Mouse (Mus musculus): ENCODE results near the gene Gm21987.
A peak's percentile ranks its signal among the peaks of the same experiment; 100 is the strongest.
"Not testable (repeated sequence)": the region's sequence is repeated elsewhere in the genome, so short reads cannot be mapped to it uniquely, and the experiment has no call there.

Gene Gm21987

GRCm38 (mm10) chr16:38346529-38347325 is at the start of gene Gm21987, which contains the start of gene Cox17:
Gm21987 (plus strand) TSS chr16:38347040.
Cox17 (plus strand) TSS chr16:38346991.
- peak; percentile 91 to 96 for DNase-seq (ENCODE audit: low spot score in 2 of 2)

DNA sequence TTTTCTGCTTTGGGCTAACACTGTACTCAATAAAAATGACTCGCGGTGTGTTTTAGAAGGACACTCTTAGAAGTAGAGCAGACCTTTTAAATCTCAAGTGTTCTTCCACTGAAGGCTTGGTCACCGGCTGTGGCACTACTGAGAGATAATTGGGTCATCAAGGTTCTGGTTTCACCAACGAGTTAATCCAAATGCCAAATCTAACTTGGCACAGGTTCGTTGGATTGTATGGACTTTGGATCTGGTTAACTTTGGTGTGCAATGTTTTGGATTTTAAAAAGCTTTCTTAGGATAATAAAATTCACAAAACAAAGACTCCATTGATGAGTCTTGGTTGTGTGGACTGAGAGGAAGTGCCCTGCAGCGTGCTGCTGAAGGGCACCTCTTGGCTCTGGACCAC is 48.4 kb upstream of the Gm21987 start:
- DNase-seq (ENCODE audit: low spot score in 2 of 2), result no peak

- no peak for DNase-seq (ENCODE audit: low spot score in 2 of 2)
Measured at GRCm38 (mm10) chr16:38302367-38302766, 44.5 kb upstream of the Gm21987 start.

GRCm38 (mm10) chr16:38304460-38305194 is 42.2 kb upstream of the Gm21987 start:
- DNase-seq (ENCODE audit: low spot score in 2 of 2), result peak in 1 of 2 experiments; percentile 11

DNA sequence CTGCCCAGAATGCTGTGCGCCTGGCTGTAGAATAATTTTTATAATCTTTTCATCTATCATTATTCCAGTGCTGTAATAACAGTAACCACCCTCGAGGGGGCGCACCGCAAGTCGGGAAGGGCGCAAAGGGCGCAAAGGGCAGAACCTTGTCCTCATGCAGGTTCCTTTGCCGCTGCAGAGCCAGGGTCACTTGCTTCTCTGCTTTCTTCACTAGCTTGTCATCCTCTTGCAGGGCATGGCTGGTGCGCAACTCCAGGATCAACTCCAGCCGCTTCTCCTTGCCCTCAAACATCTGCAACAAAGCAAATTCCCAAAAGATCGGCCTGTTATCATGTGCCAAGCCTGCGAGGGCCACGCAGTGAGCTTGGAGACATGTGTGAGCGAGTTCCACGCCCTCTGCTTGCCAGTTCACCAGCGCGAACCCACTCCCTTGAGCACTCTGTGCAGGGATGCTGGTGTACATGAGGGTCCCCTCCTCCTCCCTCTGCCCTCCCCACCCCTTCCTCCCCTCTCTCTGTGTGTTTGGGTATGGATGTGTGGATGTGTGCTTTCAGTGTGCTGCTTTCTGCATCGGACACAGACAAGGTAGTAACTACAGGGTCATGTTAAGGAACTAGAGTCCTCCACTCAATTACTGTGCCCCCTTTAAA is 40.1 kb upstream of the Gm21987 start:
- no peak for DNase-seq (ENCODE audit: low spot score in 2 of 2)

DNA sequence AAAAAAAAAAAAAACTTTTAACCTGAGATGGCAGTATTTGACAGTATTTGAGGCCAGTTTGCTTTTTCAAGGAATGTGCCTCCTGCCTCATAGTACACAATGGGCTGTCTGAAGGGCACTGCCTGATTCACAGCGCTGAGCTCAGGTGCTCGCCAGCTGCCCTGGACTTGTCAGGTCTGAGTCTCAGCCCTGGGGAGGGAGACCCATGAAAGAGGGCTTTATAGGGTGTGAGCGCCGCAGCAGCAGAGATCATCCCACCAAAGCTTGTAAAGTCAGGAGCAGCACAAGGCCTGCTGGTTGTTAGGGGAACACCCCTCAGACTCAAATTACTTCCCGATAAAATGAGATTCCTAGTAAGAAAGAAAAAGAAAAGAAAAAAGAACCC is 39.6 kb upstream of the Gm21987 start:
- DNase-seq (ENCODE audit: low spot score in 2 of 2), result no peak

- no peak for DNase-seq (ENCODE audit: low spot score in 2 of 2)
Measured at GRCm38 (mm10) chr16:38307651-38308050, 39.2 kb upstream of the Gm21987 start.

DNA sequence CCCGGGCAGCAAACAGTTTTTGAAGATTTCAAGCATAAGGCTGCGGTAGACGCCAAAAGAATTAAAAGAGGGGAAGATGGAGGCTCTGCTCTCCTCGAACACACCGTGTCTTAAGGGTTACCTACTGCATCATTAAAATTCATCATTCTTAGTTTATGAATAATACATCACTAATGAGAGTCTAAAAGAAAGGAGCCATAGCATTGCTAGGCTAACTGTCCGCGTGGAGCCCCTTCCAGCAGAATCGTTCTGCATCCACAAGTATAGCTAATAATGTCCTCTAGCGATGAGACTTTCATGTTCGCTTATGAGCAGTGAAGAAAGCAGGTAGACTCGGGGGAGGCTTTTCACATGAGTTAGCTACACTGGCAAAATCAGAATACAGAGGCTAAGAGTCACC is 38.6 kb upstream of the Gm21987 start:
- no peak for DNase-seq (ENCODE audit: low spot score in 2 of 2)

DNA sequence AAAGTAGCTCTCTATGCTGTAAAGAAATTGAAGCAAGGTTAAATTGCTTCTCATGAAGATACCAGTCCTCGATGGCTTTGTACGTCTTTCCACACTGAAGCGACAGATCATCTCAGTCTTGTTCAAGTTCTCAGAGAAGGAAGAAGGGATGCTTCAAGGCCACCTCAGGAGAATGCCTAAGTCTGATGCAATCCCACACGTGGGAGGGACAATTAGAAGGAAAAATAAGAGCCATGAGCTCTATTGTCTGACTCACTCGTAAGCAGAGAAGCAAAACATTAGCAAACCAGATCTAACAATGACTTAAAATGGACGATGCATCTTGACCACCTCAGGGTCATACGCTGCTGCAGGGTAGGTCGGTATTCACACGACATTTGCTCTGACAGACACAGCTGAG is 28.3 kb upstream of the Gm21987 start:
- DNase-seq (ENCODE audit: low spot score in 2 of 2), result no peak

DNA sequence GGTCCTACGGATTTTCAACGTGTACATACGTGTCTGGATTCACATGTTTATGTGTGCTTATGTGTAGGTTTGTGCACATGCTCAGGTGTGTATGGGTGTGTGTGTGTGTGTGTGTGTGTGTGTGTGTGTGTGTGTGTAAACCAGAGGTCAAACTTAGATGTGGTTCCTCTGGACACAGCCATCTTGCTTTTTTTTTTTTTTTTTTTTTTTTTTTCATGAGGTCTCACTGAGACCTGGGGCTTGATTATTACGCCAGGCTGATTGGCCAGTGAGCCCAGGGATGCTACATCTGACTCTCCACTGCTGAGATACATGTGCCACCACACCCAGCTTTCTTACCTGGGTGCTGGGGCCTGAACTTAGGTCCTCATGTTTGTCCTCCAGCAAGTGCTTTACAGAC is 27.8 kb upstream of the Gm21987 start:
- no peak for DNase-seq (ENCODE audit: low spot score in 2 of 2)

GRCm38 (mm10) chr16:38321452-38321935 is 25.3 kb upstream of the Gm21987 start:
- peak; percentile 22 to 34 for DNase-seq (ENCODE audit: low spot score in 2 of 2)

- DNase-seq (ENCODE audit: low spot score in 2 of 2), result no peak
Measured at GRCm38 (mm10) chr16:38324311-38324710, 22.5 kb upstream of the Gm21987 start.

DNA sequence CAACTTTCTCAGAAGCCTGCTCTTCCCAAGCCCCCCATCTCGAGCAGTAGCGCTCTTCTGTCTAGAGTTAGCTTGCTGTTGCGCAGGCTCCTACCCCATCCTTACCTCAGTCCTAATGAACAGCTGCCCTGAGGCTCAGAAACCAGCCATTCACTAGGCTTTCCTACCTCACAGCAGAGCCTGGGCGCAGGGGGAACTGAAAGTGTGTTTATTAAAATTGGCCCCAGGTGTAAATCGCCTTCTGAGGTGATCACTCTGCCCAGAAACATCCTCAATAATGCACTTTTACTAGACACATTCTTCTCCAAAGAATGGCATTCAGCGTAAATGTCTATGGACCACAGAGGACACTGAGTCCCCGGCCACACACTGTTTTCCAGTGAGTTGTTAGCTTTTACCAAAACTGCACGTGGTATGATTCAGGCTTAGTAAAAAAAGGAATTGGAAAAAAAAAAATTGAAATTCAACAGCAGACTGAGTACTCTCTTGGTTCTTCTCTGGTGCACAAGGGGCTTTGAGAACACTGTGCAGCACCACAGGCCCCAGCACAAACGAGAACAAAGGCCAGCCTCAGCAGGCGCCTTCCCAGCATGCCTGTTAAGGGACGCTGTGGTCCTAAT is 20.0 kb upstream of the Gm21987 start:
- no peak for DNase-seq (ENCODE audit: low spot score in 2 of 2)

DNA sequence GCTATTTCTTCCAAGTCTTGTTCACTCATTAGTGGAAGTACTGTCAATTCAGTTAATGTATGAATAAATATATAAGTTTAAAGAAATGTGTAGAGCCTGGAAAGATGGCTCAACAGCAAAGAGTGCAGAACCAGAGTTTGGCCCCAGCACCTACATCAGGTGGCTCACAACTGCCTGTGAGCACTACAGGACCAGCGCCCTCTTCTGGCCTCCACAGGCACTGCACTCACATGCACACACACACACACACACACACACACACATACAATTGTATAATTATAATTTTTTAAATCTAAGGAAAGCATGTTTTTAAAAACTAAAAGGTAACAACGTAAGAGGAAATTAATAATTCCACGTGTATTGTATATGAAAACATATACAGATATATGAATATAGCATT is 17.5 kb upstream of the Gm21987 start:
- DNase-seq (ENCODE audit: low spot score in 2 of 2), result no peak

GRCm38 (mm10) chr16:38334431-38334830 is 12.4 kb upstream of the Gm21987 start:
- DNase-seq (ENCODE audit: low spot score in 2 of 2), result no peak

DNA sequence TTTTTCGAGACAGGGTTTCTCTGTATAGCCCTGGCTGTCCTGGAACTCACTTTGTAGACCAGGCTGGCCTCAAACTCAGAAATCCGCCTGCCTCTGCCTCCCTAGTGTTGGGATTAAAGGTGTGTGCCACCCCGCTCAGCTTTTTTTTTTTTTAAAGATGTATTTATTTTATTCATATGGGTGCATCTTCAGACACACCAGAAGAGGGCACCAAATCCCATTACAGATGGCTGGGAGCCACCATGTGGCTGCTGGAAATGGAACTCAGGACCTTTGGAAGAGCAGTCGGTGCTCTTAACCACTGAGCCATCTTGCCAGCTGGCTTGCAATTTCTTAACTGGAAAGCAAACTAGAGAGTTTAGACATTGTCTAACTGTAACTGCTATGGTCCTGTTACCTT is 8.8 kb upstream of the Gm21987 start:
- not testable (repeated sequence) for DNase-seq (ENCODE audit: low spot score in 2 of 2)

DNA sequence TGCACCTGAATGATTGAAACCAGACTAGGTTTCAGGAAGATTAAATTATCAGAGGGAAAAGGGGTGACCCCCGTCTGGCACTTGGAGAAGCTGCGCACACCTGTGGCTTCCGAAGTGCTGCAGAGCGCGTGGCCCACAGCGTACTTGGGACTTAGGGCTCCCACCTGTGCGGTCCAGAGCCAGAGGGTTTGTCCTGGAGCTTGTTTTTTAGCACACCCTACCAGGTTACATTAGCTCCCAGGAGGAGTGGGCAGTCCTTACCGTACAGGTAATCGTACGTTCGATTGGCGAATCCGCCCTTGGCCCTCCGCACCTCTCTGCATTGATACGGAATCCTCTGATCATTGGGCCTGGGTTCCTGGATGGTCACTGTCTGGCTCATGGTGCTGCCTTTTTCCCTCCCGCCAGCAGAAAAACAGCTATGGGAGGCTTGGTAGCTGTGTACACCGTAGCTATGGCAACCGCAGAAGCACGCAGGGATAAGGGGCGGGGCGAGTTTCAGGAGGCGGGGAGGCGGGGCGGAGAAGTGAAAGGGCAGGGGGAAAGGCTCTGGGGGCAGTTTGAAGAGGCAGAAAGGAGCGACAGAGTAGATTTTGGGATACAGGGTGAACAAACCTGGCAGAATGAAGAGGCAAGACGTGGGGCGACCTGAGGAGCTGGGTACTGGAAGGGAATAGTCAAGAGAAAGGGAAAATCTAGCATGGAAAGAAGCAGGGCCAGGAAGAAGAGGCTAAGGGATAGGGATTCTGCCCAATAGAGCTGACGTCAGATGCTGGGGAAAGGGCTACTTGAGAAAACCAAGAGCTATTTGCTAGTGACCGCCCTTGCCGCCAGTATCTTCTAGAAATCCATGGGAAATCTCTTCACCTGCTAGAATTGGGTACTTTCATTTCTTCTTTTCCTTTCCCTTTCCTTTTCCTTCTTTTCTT is 5.2 kb upstream of the Gm21987 start, which contains the start of gene Maats1:
Maats1 (minus strand) TSS at position 748 of the 929 bp plus-strand sequence.
- peak in 1 of 2 experiments; percentile 26 for DNase-seq (ENCODE audit: low spot score in 2 of 2)

GRCm38 (mm10) chr16:38344941-38345725 is 1.7 kb upstream of the Gm21987 start:
- DNase-seq (ENCODE audit: low spot score in 2 of 2), result peak in 1 of 2 experiments; percentile 19

DNA sequence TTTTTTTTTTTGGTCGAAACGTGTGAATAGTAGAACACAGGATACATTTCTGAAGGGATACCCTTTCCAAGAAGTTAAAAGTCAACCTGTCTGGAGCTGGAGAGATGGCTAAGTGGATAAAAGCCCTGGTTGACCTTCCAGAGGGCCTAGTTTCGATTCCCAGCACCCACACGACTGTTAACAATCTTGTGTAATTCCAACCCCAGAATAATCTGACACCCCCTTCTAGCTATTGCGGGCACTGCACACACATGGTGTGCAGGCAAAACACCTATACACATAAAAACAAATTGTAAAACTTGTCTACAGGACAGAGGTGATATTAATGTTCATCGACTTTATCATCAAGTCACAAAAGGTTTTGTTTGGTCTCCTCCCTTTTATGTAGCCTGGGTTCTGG is 748 bp downstream of the Gm21987 start:
- no peak for DNase-seq (ENCODE audit: low spot score in 2 of 2)

- no peak for DNase-seq (ENCODE audit: low spot score in 2 of 2)
Measured at GRCm38 (mm10) chr16:38348217-38348761, 1.4 kb downstream of the Gm21987 start.

Data from spleen, postnatal 36 days (tissue).